Mouse (Mus musculus) lung, postnatal 0 days (tissue): Measurements from ENCODE around the gene Akr1d1. TPM values are rescaled to one million over a fixed set of nuclear protein-coding genes. Genes with fewer than 3 reads are reported as not detected.

Experiments used
- ATAC-seq: fragments of 200-750 bp; cut with Nextera tagmentation; 2 replicates; pipeline ENCODE4 v1.8.0; 2017; ENCODE audit warnings: moderate library complexity
- DNase-seq: peaks from one replicate; pipeline ENCODE4 v3.0.0-alpha.2; 2016; ENCODE audit warnings: low spot score
- H3K27ac ChIP-seq: fragments of 300-500 bp; sonication (generic); 2 replicates; pipeline ENCODE4 v1.5.1; 2014; ENCODE audit warnings: antibody characterized with exemption, mild to moderate bottlenecking, low read length, mixed read lengths
- H3K27me3 ChIP-seq: fragments of 300-500 bp; sonication (generic); replicated peaks from 2 replicates; pipeline ENCODE4 v1.6.1; 2014; ENCODE audit warnings: low read length, mixed read lengths; ENCODE audit not compliant: insufficient read depth
- H3K36me3 ChIP-seq: fragments of 300-500 bp; sonication (generic); 2 replicates; pipeline ENCODE4 v1.6.1; 2014; ENCODE audit warnings: low read length, mixed read lengths; ENCODE audit not compliant: insufficient read depth
- H3K4me1 ChIP-seq: fragments of 300-500 bp; sonication (generic); 2 replicates; pipeline ENCODE4 v1.6.1; 2014; ENCODE audit warnings: antibody characterized with exemption, low read depth, low read length, mixed read lengths; ENCODE audit not compliant: insufficient read depth
- H3K4me2 ChIP-seq: fragments of 300-500 bp; sonication (generic); replicated peaks from 2 replicates; pipeline ENCODE4 v1.6.1; 2014; ENCODE audit warnings: low read depth, mild to moderate bottlenecking, low read length, moderate library complexity, mixed read lengths
- H3K4me3 ChIP-seq: fragments of 300-500 bp; sonication (generic); 2 replicates; pipeline ENCODE4 v1.5.1; 2014; ENCODE audit warnings: low read depth, low read length
- H3K9ac ChIP-seq: fragments of 300-500 bp; sonication (generic); replicated peaks from 2 replicates; pipeline ENCODE4 v1.6.1; 2014; ENCODE audit warnings: low read depth, mild to moderate bottlenecking
- H3K9me3 ChIP-seq: fragments of 300-500 bp; sonication (generic); 2 replicates; pipeline ENCODE4 v1.6.1; 2016; ENCODE audit warnings: low read length, mixed read lengths
- CTCF ChIP-seq: IDR thresholded peaks from 2 replicates; pipeline ENCODE4 v1.5.1; 2016; ENCODE audit warnings: antibody characterized with exemption, mild to moderate bottlenecking
- EP300 ChIP-seq: IDR thresholded peaks from 2 replicates; pipeline ENCODE4 v1.6.1; 2016; ENCODE audit warnings: antibody characterized with exemption, mild to moderate bottlenecking, control low read depth
- WGBS: fragments of 180-500 bp; shearing (Covaris S2); extraction: QIAGEN DNeasy Blood & Tissue Kit; methylation state at CpG from one replicate; pipeline ENCODE4 v1.1.7; 2014; 5-methylcytosine and 5-hydroxymethylcytosine counted together
- polyA plus RNA-seq: library from polyadenylated mRNA; unstranded; fragments of >200 nt; fragmentation: Nextera tagmentation; extraction: Ambion mirVana; gene quantifications from 2 replicates; pipeline ENCODE4 v1.2.1, GENCODE M21; 2015

The Akr1d1 gene
- polyA plus RNA-seq, 1 experiment from 2014 or later, result not detected

GRCm38 (mm10) chr6:37496866-37497265, 33.1 kb upstream of the Akr1d1 start:
- no peak for ATAC-seq
- Histone ChIP-seq H3K27me3 (no peaks in the 10 kb centered on the region), H3K36me3 (no peaks in the 10 kb centered on the region), H3K27ac (no peak overlapping the region), H3K4me3 (no peak overlapping the region), H3K4me2 (no peak overlapping the region), H3K9me3 (no peaks in the 10 kb centered on the region), H3K4me1 (no peaks in the 10 kb centered on the region), H3K9ac (no peak overlapping the region)
- DNase-seq, result no peak
- 69% methylated on average over 1 of the region's 1 CpGs for WGBS
- TF ChIP-seq CTCF, result peak; percentile 5; the same call in 1 of the 2 replicates
- no peak for TF ChIP-seq EP300

DNA sequence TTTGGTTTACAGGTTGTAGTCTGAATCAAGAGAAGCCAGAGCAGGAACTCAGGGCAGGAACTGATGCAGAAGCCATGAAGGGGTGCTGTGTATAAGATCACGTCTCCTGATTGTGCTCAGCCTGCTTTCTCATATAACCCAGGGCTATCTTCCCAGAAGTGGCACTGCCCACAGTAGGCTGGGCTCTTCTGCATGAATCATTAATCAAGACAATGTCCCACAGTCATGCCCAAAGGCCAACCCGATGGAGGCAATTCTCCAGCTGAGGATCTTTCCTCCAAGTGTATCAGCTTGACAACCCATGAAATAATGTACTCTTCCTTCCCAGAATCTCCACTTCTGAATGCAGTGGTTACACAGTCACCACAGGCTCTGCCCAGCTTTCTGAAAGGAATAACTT, 24.4 kb upstream of the Akr1d1 start:
- ATAC-seq (no peak), DNase-seq (no peak)
- H3K36me3 ChIP-seq, result no peaks in the 10 kb centered on the region
- H3K4me3 ChIP-seq, result no peak overlapping the region
- no peak overlapping the region for H3K4me2 ChIP-seq
- no peak overlapping the region for H3K27ac ChIP-seq
- H3K9me3 ChIP-seq, result no peaks in the 10 kb centered on the region
- TF ChIP-seq EP300, result no peak
- no peak for TF ChIP-seq CTCF
- WGBS, result 87% methylated on average over 2 of the region's 2 CpGs
- no peaks in the 10 kb centered on the region for H3K27me3 ChIP-seq
- no peaks in the 10 kb centered on the region for H3K4me1 ChIP-seq
- no peak overlapping the region for H3K9ac ChIP-seq

- no peaks in the 10 kb centered on the region for H3K36me3 ChIP-seq
- no peak overlapping the region for H3K27ac ChIP-seq
- H3K4me3 ChIP-seq, result no peak overlapping the region
- WGBS, result 36% methylated on average over 3 of the region's 3 CpGs
- TF ChIP-seq CTCF (no peak), EP300 (no peak)
- H3K4me1 ChIP-seq, result no peaks in the 10 kb centered on the region
- no peaks in the 10 kb centered on the region for H3K9me3 ChIP-seq
- no peak overlapping the region for H3K4me2 ChIP-seq
- no peaks in the 10 kb centered on the region for H3K27me3 ChIP-seq
- DNase-seq (peak; percentile 21), ATAC-seq (no peak)
- H3K9ac ChIP-seq, result no peak overlapping the region
These were observed 23.0 kb upstream of the Akr1d1 start for GRCm38 (mm10) chr6:37506909-37507515.

GRCm38 (mm10) chr6:37510786-37511185, 19.2 kb upstream of the Akr1d1 start:
- TF ChIP-seq EP300 (no peak), CTCF (no peak)
- Histone ChIP-seq H3K4me1 (no peaks in the 10 kb centered on the region), H3K9ac (no peak overlapping the region), H3K4me3 (no peak overlapping the region), H3K4me2 (no peak overlapping the region), H3K36me3 (no peaks in the 10 kb centered on the region), H3K27me3 (no peaks in the 10 kb centered on the region), H3K9me3 (no peaks in the 10 kb centered on the region), H3K27ac (no peak overlapping the region)
- ATAC-seq (no peak), DNase-seq (no peak)

- no peak overlapping the region for H3K4me3 ChIP-seq
- H3K27ac ChIP-seq, result no peak overlapping the region
- H3K27me3 ChIP-seq, result no peaks in the 10 kb centered on the region
- ATAC-seq, result no peak
- H3K4me2 ChIP-seq, result no peak overlapping the region
- H3K36me3 ChIP-seq, result no peaks in the 10 kb centered on the region
- H3K9ac ChIP-seq, result no peak overlapping the region
- no peaks in the 10 kb centered on the region for H3K4me1 ChIP-seq
- H3K9me3 ChIP-seq, result no peaks in the 10 kb centered on the region
- TF ChIP-seq CTCF (no peak), EP300 (no peak)
- 84% methylated on average over 13 of the region's 13 CpGs for WGBS
- no peak for DNase-seq
These were observed 9.2 kb upstream of the Akr1d1 start for GRCm38 (mm10) chr6:37520631-37521375.

GRCm38 (mm10) chr6:37532036-37532435, 2.1 kb downstream of the Akr1d1 start:
- 87% methylated on average over 3 of the region's 3 CpGs for WGBS
- TF ChIP-seq CTCF (no peak), EP300 (no peak)
- Histone ChIP-seq H3K4me3 (no peak overlapping the region), H3K36me3 (no peaks in the 10 kb centered on the region), H3K27ac (no peak overlapping the region), H3K4me2 (no peak overlapping the region), H3K9me3 (no peaks in the 10 kb centered on the region), H3K9ac (no peak overlapping the region), H3K4me1 (no peaks in the 10 kb centered on the region), H3K27me3 (no peaks in the 10 kb centered on the region)
- ATAC-seq, result no peak
- DNase-seq, result no peak
